Comparison of ENCODE assay signal across 23 mouse cellular contexts in genomic region chr7:97358347-97358746, GRCm38 (mm10). TPM values are rescaled to one million over a fixed set of nuclear protein-coding genes. Genes with fewer than 3 reads are reported as not detected.
"Had no signal": no experiment of that assay in that cellular context is flagged by ENCODE, and none has a peak within 500 bp of the region (broad histone marks: within the 10 kb centered on the region; RNA-seq: fewer than 3 reads in every experiment).

No protein-coding gene starts in this region.

- H3K4me3 ChIP-seq: heart, adult 2 months; heart, embryonic 12.5 days; hindbrain, embryonic 10.5 days; hindbrain, embryonic 12.5 days; intestine, embryonic 15.5 days; layer of hippocampus, adult 2 months; left cerebral cortex, adult 2 months; limb, embryonic 10.5 days; limb, embryonic 12.5 days; liver, embryonic 13.5 days had no signal

- H3K4me2 ChIP-seq: heart, embryonic 12.5 days; hindbrain, embryonic 12.5 days; hindbrain, embryonic 14.5 days; intestine, embryonic 15.5 days; limb, embryonic 12.5 days; liver, embryonic 13.5 days had no signal

- H3K27ac ChIP-seq: heart, adult 2 months; hindbrain, embryonic 10.5 days; hindbrain, embryonic 12.5 days; hindbrain, embryonic 14.5 days; intestine, embryonic 15.5 days; left cerebral cortex, adult 2 months; limb, embryonic 10.5 days; limb, embryonic 12.5 days; liver, embryonic 13.5 days had no signal

- H3K9me3 ChIP-seq: heart, embryonic 12.5 days; hindbrain, embryonic 10.5 days; hindbrain, embryonic 12.5 days; intestine, embryonic 15.5 days; limb, embryonic 10.5 days; limb, embryonic 12.5 days; liver, embryonic 13.5 days had no signal

- DNase-seq: gastrocnemius, postnatal 25 days; heart, adult 2 months; heart, postnatal 10 days; heart, postnatal 4 days; kidney, adult 18-20 months; kidney, adult 8-10 months; kidney, postnatal 10 days; kidney, postnatal 25 days; kidney, postnatal 4 days; liver, embryonic 13.5 days had no signal

- ATAC-seq: hindbrain, embryonic 16.5 days; inflammation-experienced regulatory T-cells, adult 6 months; intestine, embryonic 15.5 days; intestine, postnatal 0 days had no signal

- H3K27me3 ChIP-seq: heart, embryonic 12.5 days; hindbrain, embryonic 12.5 days; intestine, embryonic 15.5 days; limb, embryonic 12.5 days had no signal

- H3K36me3 ChIP-seq: heart, embryonic 12.5 days; hindbrain, embryonic 10.5 days; hindbrain, embryonic 12.5 days; intestine, embryonic 15.5 days; limb, embryonic 10.5 days; limb, embryonic 12.5 days; liver, embryonic 13.5 days had no signal

- H3K9ac ChIP-seq: heart, embryonic 12.5 days; hindbrain, embryonic 12.5 days; hindbrain, embryonic 14.5 days; intestine, embryonic 15.5 days; limb, embryonic 12.5 days; liver, embryonic 13.5 days had no signal

RNA-seq across cellular contexts. Expression of gene Usp35, which starts 26.5 kb away (rescaled TPM):
- total RNA-seq: granulocyte monocyte progenitor cell, adult 5-6 weeks had no signal

RNA-seq across cellular contexts. Expression of gene Thrsp, which starts 59.2 kb away (rescaled TPM):
- total RNA-seq: granulocyte monocyte progenitor cell, adult 5-6 weeks had no signal
- polyA plus RNA-seq: liver, embryonic 13.5 days had no signal
